Mouse (Mus musculus) left cerebral cortex, postnatal 25 days (tissue): ENCODE results near the gene Dnajc11. TPM values are rescaled to one million over a fixed set of nuclear protein-coding genes. Genes with fewer than 3 reads are reported as not detected.

Experiments used
- DNase-seq, 2 experiments: peaks; one replicate each; pipeline ENCODE4 v3.0.0; 2022; ENCODE audit warnings: low spot score in 2 of 2, mixed read lengths in 1 of 2
- intact Hi-C: fragments of 180-260 bp; cut with DNase I; formaldehyde crosslinking; loops from one replicate; pipeline ENCODE4 v1.15.1; 2025
- total RNA-seq, 2 experiments: library from RNA; stranded (reverse); gene quantifications; 2 replicates each; pipeline ENCODE4 v1.2.3; 2021

Gene Dnajc11
- total RNA-seq, 2 experiments from 2014 or later: 61.6 to 62.3 TPM

- intact Hi-C loops: loop anchor here (2.0 to 5.0 kb wide), 2 partner anchors 46 to 55 kb away; partner anchors contain the start of gene Zbtb48
- DNase-seq: peak; percentile 84 to 88
Observed at GRCm38 (mm10) chr4:151981363-151981762, 47.9 kb downstream of the Dnajc11 start.

- DNase-seq: no peak
- intact Hi-C loops: loop anchor here (5.0 kb wide), 1 partner anchor 44 kb away; the partner anchor contains the start of gene Zbtb48
Observed at GRCm38 (mm10) chr4:151983043-151983442, 49.6 kb downstream of the Dnajc11 start.

GRCm38 (mm10) chr4:151983560-151983959 lies 50.1 kb downstream of the Dnajc11 start:
- no peak for DNase-seq
- intact Hi-C loops: loop anchor here (5.0 kb wide), 1 partner anchor 44 kb away; the partner anchor contains the start of gene Zbtb48

DNA sequence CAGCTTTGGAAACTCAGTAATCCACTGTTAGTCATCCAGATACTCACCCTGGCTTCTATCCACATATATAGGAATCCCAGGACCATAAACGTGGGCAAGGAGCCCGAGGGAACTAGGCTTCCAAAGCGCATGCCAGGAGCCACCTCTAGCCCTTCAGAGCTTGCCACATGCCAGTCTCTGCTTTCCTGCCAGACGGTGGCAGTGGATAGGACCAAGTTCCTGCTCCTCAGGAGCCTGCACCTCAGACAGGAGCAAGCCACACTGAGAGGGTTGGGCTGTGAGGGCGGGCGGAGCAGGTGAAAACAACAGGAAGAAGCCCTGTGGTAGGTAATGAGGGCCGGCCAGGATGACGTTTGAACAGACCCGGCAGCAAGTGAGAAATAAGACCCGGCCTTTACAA lies 52.4 kb downstream of the Dnajc11 start:
- intact Hi-C loops: no loop called here
- DNase-seq: peak in 1 of 2 experiments; percentile 53

DNA sequence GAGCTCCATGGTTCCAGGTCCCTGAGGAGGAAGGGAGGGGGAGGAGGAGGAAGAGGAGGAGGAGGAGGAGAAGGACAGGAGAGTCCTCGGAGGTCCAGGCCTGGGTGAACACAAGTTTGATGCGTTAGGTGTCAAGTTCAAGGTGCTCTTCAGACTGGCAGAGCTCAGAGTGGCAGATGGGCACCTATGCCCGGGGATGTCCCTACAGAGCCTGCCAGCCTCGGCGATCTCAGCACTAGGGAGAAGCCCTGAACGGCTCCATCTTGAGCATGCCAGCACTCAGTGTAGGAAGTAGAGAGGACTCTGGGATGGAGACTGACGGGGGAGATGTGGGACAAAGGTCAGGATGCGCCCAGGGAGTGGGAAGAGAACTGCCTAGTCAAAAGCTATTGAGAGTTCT lies 53.2 kb downstream of the Dnajc11 start:
- intact Hi-C loops: no loop called here
- no peak for DNase-seq

DNA sequence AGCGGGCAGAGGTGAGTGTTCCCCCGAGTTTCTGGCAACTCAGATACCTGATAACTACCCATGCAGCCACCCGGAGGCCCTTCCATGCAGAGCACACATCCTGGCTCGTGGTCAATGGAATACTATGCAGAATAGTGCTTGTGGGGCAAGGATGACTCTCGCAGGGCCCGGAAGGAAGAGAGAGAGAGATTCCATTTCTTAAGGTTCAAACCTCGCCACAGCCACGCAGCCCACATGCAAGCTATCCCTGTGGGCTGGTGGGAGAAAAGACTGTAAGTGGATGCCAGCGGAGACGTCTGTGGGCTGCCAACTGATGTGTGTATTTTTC lies 54.5 kb downstream of the Dnajc11 start:
- peak; percentile 40 to 73 for DNase-seq
- intact Hi-C loops: loop anchor here (2.0 kb wide), 1 partner anchor 23 kb away; no protein-coding TSS in a partner anchor

- peak; percentile 78 to 81 for DNase-seq
- intact Hi-C loops: loop anchor here (2.0 kb wide), 1 partner anchor 22 kb away; no protein-coding TSS in a partner anchor
Observed at GRCm38 (mm10) chr4:151988342-151989109, 55.0 kb downstream of the Dnajc11 start, which contains the start of gene Thap3. Gene Thap3, minus strand, starts transcription at chr4:151988997.

DNA sequence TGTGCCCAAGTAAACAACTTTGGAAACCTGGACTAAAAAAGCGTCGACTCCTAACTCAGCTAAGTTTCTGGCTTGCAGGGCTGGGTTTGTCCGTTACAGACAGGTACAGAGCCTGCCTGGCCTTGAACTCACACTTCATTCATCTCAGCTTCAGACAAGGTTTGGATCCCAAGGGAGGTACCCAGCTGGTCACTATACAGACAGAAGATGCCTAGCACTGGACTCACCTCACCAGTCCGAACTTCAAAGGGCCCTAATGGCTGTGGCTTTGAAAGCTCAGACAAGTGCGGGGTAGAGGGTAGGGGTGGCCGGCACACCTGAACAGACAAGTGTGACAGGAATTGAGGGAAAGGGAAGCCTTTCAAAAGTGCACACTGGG lies 55.6 kb downstream of the Dnajc11 start:
- no peak for DNase-seq
- intact Hi-C loops: loop anchor here (2.0 kb wide), 1 partner anchor 22 kb away; no protein-coding TSS in a partner anchor

GRCm38 (mm10) chr4:151992091-151992490 lies 58.6 kb downstream of the Dnajc11 start:
- intact Hi-C loops: no loop called here

DNA sequence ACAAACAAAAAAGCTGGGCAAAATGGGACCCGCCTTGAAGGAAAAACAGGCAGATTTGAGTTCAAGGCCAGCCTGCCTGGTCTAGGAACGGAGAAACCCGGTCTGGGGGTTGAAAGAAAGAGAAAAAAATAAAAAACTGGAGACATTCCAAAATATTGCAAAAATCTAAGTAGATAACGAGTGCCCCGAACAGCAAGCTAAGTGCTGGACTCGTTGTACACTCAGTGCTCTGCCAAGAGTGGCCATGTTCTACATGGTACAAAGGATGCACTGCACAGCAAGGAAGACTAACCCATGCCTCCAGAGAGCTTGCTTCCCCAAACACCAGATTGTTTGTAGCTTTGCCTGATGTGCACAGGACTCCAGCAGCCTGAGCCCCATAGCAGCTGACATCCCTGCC lies 59.5 kb downstream of the Dnajc11 start:
- DNase-seq: no peak
- intact Hi-C loops: no loop called here

More at GRCm38 (mm10) chr4:151992091-151992490, 58.6 kb downstream of the Dnajc11 start:
- no peak for DNase-seq

DNA sequence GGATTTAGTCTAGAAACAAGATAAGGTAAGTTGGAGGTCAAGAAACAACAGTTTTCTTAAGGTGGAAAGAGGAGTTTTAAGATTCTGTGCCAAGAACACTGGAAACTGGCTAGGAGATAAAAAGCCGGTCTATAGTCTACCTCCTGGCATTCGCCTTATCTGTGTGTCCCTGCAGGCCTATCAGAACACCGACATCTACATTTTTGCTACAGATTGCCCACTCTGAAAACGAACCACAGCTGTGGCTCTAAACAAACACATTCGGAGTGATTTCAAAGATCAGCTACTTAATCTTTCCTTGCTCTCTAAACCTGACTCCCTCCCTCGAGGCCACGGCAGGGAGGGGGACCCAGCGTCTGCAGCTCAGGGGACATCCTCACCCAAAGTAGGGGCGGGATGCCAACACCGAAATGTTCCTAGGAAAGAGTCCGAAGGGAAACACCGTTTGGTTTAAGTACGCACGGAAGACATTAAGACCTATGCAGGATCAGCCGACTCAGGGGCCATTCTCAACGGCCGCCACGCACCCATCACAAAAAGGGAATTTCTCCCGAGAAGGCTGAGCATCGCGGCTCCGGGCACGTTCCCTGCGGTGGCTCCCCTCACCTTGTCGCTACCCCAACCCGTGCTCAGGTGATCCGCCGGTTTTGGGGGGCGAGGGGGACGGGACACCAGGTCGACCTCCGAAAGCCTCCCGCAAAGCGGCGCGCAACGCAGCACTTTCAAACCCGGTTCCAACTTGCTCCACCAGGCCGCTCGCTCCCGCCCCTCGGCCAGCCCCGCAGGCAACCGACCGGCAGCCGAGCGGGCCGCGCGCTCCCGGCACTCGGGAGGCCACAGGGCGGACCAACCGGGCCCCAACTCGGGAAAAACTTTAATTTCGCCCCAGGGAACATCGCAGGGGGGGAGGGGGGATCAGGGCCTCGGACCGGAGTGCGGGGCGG lies 61.0 kb downstream of the Dnajc11 start:
- DNase-seq: no peak
- intact Hi-C loops: no loop called here

- peak in 1 of 2 experiments; percentile 14 for DNase-seq
- intact Hi-C loops: loop anchor here (1.0 kb wide), 1 partner anchor 13 kb away; the partner anchor contains the start of gene Klhl21
Observed at GRCm38 (mm10) chr4:151995371-151996172, 62.1 kb downstream of the Dnajc11 start.

- DNase-seq: peak; percentile 100
- intact Hi-C loops: loop anchor here (1.0 kb wide), 1 partner anchor 12 kb away; the partner anchor contains the start of gene Klhl21
Observed at GRCm38 (mm10) chr4:151996173-151996950, 62.9 kb downstream of the Dnajc11 start, which contains the start of gene Phf13. Gene Phf13, minus strand, starts transcription at chr4:151996258.

- intact Hi-C loops: loop anchor here (1.0 kb wide), 1 partner anchor 11 kb away; the partner anchor contains the start of gene Klhl21
- no peak for DNase-seq
Observed at GRCm38 (mm10) chr4:151996951-151997222, 63.4 kb downstream of the Dnajc11 start.

- intact Hi-C loops: no loop called here
- DNase-seq: no peak
Observed at GRCm38 (mm10) chr4:151997701-151998100, 64.2 kb downstream of the Dnajc11 start.

- intact Hi-C loops: no loop called here
- no peak for DNase-seq
Observed at GRCm38 (mm10) chr4:151999481-151999880, 66.0 kb downstream of the Dnajc11 start.

- peak in 1 of 2 experiments; percentile 66 for DNase-seq
- intact Hi-C loops: no loop called here
Observed at GRCm38 (mm10) chr4:152000906-152001305, 67.4 kb downstream of the Dnajc11 start.

GRCm38 (mm10) chr4:152001335-152001734 lies 67.8 kb downstream of the Dnajc11 start:
- DNase-seq: no peak
- intact Hi-C loops: no loop called here
